Mouse (Mus musculus) brain, embryonic 14.5 days (tissue): ENCODE measurements around the gene Fer1l5.

Experiments
- CTCF ChIP-seq: fragments of 200-500 bp; IDR thresholded peaks from 2 replicates; pipeline ENCODE4 v1.5.1; 2012; ENCODE audit warnings: inconsistent platforms, mild to moderate bottlenecking, moderate library complexity, borderline replicate concordance; ENCODE audit not compliant: insufficient read depth, insufficient read length; ENCODE audit errors: extremely low read depth
- POLR2A ChIP-seq: fragments of 200-500 bp; IDR thresholded peaks from 2 replicates; pipeline ENCODE4 v1.6.1; 2012; ENCODE audit warnings: mild to moderate bottlenecking, inconsistent platforms, borderline replicate concordance; ENCODE audit not compliant: poor library complexity, insufficient read depth, insufficient read length, severe bottlenecking; ENCODE audit errors: extremely low read depth

DNA sequence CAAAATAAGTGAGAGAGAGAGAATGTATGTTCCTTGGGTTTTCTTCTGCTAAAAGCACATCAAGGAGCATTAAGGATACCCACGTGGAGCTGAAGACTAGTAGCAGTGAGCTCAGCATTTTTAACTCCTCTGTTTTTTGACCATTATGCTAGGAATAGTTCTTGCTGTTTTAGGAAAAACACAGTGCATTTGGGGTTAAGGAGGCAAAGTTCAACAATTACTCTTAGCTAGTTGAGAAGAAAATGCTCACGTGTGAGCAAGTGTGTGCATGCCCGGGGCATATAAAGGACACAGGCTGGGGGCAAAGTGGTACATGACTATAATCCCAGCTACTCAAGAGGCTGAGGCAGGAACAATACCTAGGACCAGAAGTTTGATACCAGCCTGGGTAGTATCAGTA lies 61.5 kb downstream of the Fer1l5 start:
- TF ChIP-seq CTCF, result no peak
- TF ChIP-seq POLR2A, result no peak
